In the genomic region with DNA sequence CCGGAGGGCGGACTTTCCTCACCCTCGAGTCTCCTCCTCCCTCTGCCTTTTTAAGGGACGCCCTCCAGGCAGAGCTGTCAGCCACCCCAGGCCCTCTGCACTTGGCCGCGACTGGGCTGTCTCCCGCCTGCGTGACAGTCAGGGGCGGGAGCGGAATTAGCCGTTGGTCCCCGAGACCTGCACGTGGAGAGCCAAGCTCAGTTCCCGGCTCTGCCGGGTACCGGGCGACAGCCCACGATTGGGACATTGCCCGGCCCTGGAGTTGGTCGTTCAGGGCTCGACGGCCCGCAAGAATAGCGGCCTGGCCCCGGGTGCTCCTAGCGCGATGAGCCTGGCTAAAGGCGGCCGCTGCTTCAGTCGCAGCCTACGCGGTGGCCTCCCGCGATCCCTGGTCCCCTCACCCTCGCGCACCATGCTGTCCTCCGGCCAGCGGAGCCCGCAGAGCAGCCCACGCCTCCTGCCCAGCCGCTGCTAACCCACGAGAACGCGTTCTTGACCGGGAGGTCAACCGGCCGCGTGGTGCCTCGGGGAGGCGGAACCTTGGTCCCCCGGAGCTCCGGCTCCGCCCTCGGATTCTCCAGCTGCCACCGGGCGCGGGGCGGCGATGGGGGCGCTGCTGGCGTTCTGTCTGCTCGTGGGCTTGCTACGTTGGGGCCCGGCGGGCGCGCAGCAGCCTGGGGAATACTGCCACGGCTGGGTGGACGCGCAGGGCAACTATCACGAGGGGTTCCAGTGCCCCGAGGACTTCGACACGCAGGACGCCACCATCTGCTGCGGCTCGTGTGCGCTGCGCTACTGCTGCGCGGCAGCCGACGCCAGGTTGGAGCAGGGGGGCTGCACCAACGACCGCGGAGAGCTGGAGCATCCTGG, we compare ENCODE assay signal across 8 mouse cellular contexts. TPM values are rescaled to one million over a fixed set of nuclear protein-coding genes. Genes with fewer than 3 reads are reported as not detected.
DNase-seq lines count a peak whose midpoint lies in the region; ATAC-seq lines count a peak whose summit lies in the region.

A gene (plus strand): TSS at position 79 of the 870 bp plus-strand sequence.

- no peaks in the 10 kb centered on the region for H3K9me3 ChIP-seq in embryonic facial prominence, embryonic 11.5 days (replicated peaks; ENCODE audit: control insufficient read depth, low read length)
- H3K9me3 ChIP-seq in heart, embryonic 16.5 days (replicated peaks; ENCODE audit: control insufficient read depth, low read length), result no peaks in the 10 kb centered on the region
- no peaks in the 10 kb centered on the region for H3K9me3 ChIP-seq in megakaryocyte, embryonic 14.5 days
- H3K9me3 ChIP-seq in stomach, embryonic 16.5 days (replicated peaks; ENCODE audit: control insufficient read depth, low read length), result no peaks in the 10 kb centered on the region

- no peak within 1 kb of the TSS; the same call in 1 of the 2 replicates for H3K27ac ChIP-seq in embryonic facial prominence, embryonic 11.5 days (replicated peaks; ENCODE audit: low read depth, low read length)
- H3K27ac ChIP-seq in heart, embryonic 16.5 days (ENCODE audit: low read length), result no peak within 1 kb of the TSS
- peak within 1 kb of the TSS; percentile 44 for H3K27ac ChIP-seq in stomach, embryonic 16.5 days (ENCODE audit: low read length)

- peak within 1 kb of the TSS; percentile 93 for H3K4me2 ChIP-seq in embryonic facial prominence, embryonic 11.5 days (ENCODE audit: low read depth, low read length)
- peak within 1 kb of the TSS; percentile 97 for H3K4me2 ChIP-seq in heart, embryonic 16.5 days (ENCODE audit: low read depth, low read length)
- H3K4me2 ChIP-seq in stomach, embryonic 16.5 days (ENCODE audit: low read depth, low read length), result peak within 1 kb of the TSS; percentile 84

- peaks cover 30% of the 10 kb centered on the region for H3K27me3 ChIP-seq in embryonic facial prominence, embryonic 11.5 days (ENCODE audit: control insufficient read depth, insufficient read depth, low read length)
- H3K27me3 ChIP-seq in heart, embryonic 16.5 days (ENCODE audit: control insufficient read depth, insufficient read depth, low read length), result peaks cover 51% of the 10 kb centered on the region
- H3K27me3 ChIP-seq in megakaryocyte, embryonic 14.5 days (replicated peaks), result peaks cover 61% of the 10 kb centered on the region
- H3K27me3 ChIP-seq in stomach, embryonic 16.5 days (ENCODE audit: control insufficient read depth, insufficient read depth, low read length), result peaks cover 32% of the 10 kb centered on the region

- H3K36me3 ChIP-seq in embryonic facial prominence, embryonic 11.5 days (replicated peaks; ENCODE audit: control insufficient read depth, insufficient read depth, low read depth, low read length), result no peaks in the 10 kb centered on the region
- no peaks in the 10 kb centered on the region for H3K36me3 ChIP-seq in heart, embryonic 16.5 days (ENCODE audit: control insufficient read depth, insufficient read depth)
- H3K36me3 ChIP-seq in megakaryocyte, embryonic 14.5 days (replicated peaks; ENCODE audit: low read length), result no peaks in the 10 kb centered on the region
- H3K36me3 ChIP-seq in stomach, embryonic 16.5 days (ENCODE audit: control insufficient read depth, insufficient read depth, low read length), result no peaks in the 10 kb centered on the region

- DNase-seq in CD4-positive, CD25-positive, alpha-beta regulatory T cell, adult 2 months (ENCODE audit: low read depth, low spot score), result peak; percentile 14
- DNase-seq in MN1 (ENCODE audit: low spot score), result peak; percentile 74
- DNase-seq in embryonic facial prominence, embryonic 11.5 days (ENCODE audit: low spot score), result peak; percentile 54
- peak; percentile 71 for DNase-seq in kidney, postnatal 10 days
- no peak for DNase-seq in T-cell, adult 2 months (ENCODE audit: low spot score)

- peaks cover 2% of the 10 kb centered on the region; the same call in 1 of the 2 replicates for H3K4me1 ChIP-seq in embryonic facial prominence, embryonic 11.5 days (ENCODE audit: control insufficient read depth, insufficient read depth, low read length)
- H3K4me1 ChIP-seq in heart, embryonic 16.5 days (ENCODE audit: control insufficient read depth, insufficient read depth, low read length), result no peaks in the 10 kb centered on the region
- peaks cover 22% of the 10 kb centered on the region for H3K4me1 ChIP-seq in megakaryocyte, embryonic 14.5 days
- peaks cover 9% of the 10 kb centered on the region; the same call in 1 of the 2 replicates for H3K4me1 ChIP-seq in stomach, embryonic 16.5 days (ENCODE audit: control insufficient read depth, insufficient read depth, low read length)

- H3K9ac ChIP-seq in embryonic facial prominence, embryonic 11.5 days (replicated peaks; ENCODE audit: low read length), result peak within 1 kb of the TSS; percentile 66
- H3K9ac ChIP-seq in heart, embryonic 16.5 days (ENCODE audit: low read length), result peak within 1 kb of the TSS; percentile 72
- peak within 1 kb of the TSS; percentile 73 for H3K9ac ChIP-seq in stomach, embryonic 16.5 days (ENCODE audit: low read length)

- peak within 1 kb of the TSS; percentile 52 for H3K4me3 ChIP-seq in embryonic facial prominence, embryonic 11.5 days (ENCODE audit: low read depth, low read length)
- H3K4me3 ChIP-seq in heart, embryonic 16.5 days (ENCODE audit: low read length), result peak within 1 kb of the TSS; percentile 66
- peak within 1 kb of the TSS; percentile 93 for H3K4me3 ChIP-seq in megakaryocyte, embryonic 14.5 days (replicated peaks)
- H3K4me3 ChIP-seq in stomach, embryonic 16.5 days (replicated peaks; ENCODE audit: low read length), result peak within 1 kb of the TSS; percentile 56

- WGBS in embryonic facial prominence, embryonic 11.5 days, result under 1% methylated on average over 64 of the region's 86 CpGs
- WGBS in heart, embryonic 16.5 days, result under 1% methylated on average over 86 of the region's 86 CpGs
- WGBS in stomach, embryonic 16.5 days, result under 1% methylated on average over 86 of the region's 86 CpGs

- ATAC-seq in embryonic facial prominence, embryonic 11.5 days (replicated peaks; ENCODE audit: insufficient number of reproducible peaks, low FRiP score, low TSS enrichment, low read depth), result peak; percentile 64
- peak; percentile 82 for ATAC-seq in heart, embryonic 16.5 days (replicated peaks; ENCODE audit: extremely low read depth, insufficient read depth, low FRiP score)
- ATAC-seq in stomach, embryonic 16.5 days (ENCODE audit: insufficient read depth, low FRiP score), result peak; percentile 79

RNA-seq across cellular contexts. Expression of the gene that starts here (rescaled TPM):
- polyA plus RNA-seq in embryonic facial prominence, embryonic 11.5 days (2014; fragmentation: Nextera tagmentation; extraction: Ambion mirVana), result 7.4 and 8.4 TPM in 2 replicates
- 1.8 and 2.3 TPM in 2 replicates for polyA plus RNA-seq in heart, embryonic 16.5 days (2015; fragmentation: Nextera tagmentation; extraction: Ambion mirVana)
- not detected in 2 replicates for polyA plus RNA-seq in megakaryocyte, embryonic 14.5 days (2012; ENCODE audit: insufficient read depth, low replicate concordance)
- polyA plus RNA-seq in stomach, embryonic 16.5 days (2015; fragmentation: Nextera tagmentation; extraction: Ambion mirVana), result 29.3 and 33.1 TPM in 2 replicates
